Mouse (Mus musculus) R1 (cell line): ENCODE measurements around the gene Ppie.
"Not testable (repeated sequence)": the region's sequence is repeated elsewhere in the genome, so short reads cannot be mapped to it uniquely, and the experiment has no call there.

Experiments
- DNase-seq: peaks from one replicate; pipeline ENCODE4 v3.0.0-alpha.2; 2018; ENCODE audit warnings: low read depth, low spot score

The Ppie gene

GRCm38 (mm10) chr4:123114651-123115050 is 25.1 kb downstream of the Ppie start:
- DNase-seq = not testable (repeated sequence)

DNA sequence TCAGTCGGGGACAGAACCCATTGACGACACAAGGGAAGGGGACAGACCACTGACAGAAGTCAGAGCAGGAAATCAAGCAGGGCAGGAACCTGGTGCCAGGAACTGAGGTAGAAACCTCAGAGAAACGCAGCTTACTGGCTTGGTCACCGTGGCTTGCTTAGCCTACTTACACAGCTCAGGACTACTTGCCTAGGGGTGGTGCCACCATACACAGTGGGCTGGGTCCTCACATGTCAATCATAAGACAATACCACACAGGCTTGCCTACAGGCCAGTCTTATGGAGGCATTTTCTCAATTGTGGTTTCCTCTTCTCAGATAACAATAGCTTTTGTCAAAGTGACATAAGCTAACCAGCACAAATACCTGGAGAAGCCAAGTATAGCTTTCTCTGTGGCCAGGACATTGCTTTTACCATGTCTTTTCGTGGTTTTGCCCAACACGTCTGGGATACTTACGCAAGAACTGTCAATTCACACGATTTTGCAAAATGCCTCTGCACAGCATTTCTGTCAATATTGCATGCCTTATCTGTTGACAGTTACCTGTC is 27.5 kb downstream of the Ppie start:
- no peak for DNase-seq

- not testable (repeated sequence) for DNase-seq
These were observed 28.3 kb downstream of the Ppie start for GRCm38 (mm10) chr4:123111275-123111983.

GRCm38 (mm10) chr4:123110751-123111150 is 29.0 kb downstream of the Ppie start:
- no peak for DNase-seq

DNA sequence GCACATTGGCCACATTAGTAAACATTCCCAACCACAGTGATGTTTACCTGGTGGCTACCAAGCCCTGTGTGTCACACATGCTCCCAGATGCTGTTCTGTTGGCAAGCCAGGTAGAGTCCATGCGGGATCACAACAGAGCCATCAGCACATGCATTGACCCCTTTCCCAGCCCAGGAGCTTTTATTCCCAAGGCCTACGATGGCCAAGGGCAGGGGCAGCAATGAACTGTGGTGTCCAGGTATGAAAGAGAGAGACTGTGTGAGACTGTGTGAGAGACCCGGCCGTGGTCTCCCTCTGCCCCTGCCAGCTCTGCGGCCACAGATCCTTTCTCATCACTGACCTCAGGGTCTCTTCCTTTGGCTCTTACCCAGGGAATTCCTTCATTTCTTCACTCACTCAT is 31.7 kb downstream of the Ppie start:
- no peak for DNase-seq

DNA sequence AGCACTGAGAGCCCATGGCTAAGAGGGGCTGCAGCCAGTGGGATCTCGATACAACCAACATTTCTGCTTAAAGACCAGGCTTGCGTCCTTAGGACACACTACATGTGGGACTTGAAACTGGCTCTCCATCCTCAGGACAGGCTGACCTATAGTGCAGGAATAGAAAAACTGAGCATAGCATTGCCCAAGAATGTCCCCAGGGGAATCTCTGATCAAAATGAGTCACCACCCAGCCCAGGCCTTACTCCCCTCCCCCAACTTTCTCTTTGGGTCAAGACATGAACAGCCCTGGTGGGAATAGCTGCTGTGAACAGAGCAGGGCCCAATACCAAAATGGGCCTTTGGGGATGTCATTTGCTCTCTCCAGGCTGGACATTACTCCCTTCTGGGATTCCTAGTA is 32.9 kb downstream of the Ppie start:
- DNase-seq = no peak

- DNase-seq = not testable (repeated sequence)
These were observed 33.8 kb downstream of the Ppie start for GRCm38 (mm10) chr4:123105929-123106328.

GRCm38 (mm10) chr4:123105451-123105790 is 34.3 kb downstream of the Ppie start:
- DNase-seq = peak; percentile 30

DNA sequence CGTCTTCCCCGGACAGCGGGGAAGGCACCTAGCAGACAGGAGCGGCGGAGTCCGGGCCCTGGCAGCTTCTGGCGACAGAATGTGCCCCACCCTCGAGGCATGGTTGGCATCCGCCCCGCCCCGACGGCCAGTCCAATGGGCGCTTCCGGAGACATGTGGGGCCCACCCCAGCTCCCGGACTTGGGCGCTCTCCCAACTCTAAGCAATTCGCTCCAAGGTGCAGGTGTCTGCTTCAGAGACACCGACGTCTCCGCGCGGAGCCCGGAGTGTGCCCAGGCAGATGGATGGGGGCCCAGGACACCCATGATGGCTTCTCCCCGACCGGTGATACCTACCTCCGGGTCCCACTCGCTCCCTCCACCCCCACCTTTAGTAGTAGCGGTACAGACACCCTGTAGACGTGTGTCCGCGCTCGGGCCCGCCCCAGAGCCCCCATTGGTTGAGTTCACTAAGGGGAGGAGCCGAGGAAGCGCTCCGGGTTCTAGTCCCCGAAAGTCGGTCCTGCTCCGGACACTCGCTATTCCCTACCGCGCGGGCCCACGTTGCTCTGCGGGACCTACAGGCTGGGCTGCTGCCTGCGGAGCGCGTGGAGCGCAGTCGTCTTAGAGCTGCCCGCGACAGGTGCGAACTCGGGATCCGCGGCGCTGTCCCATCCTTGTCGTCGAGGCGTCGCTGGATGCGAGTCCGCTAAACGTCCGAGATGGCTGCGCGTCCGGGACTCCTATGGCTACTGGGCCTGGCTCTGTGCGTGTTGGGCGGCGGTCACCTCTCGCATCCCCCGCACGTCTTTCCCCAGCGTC is 34.9 kb downstream of the Ppie start, which contains the start of gene Bmp8b:
Gene Bmp8b (plus strand): TSS at position 515 of the 800 bp plus-strand sequence.
- DNase-seq = peak; percentile 88

DNA sequence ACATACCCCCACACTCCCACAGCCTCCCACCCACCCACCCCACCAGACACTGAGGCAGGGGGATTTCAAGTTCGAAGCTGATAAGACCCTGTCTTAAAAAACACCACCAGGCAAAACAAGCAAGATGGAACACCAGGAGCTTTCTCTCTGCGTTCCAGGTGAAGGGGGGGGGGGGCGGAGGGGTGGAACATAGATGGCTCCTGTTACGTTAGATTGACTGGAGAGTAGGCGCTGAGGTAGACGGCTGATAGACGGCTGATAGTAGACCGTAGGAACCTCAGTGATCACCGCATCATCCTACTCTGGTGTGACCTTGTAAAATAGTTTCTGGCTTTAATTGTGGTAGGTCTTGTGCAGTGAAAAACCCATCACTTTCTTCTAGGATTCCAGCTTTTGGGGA is 45.9 kb downstream of the Ppie start:
- no peak for DNase-seq

DNA sequence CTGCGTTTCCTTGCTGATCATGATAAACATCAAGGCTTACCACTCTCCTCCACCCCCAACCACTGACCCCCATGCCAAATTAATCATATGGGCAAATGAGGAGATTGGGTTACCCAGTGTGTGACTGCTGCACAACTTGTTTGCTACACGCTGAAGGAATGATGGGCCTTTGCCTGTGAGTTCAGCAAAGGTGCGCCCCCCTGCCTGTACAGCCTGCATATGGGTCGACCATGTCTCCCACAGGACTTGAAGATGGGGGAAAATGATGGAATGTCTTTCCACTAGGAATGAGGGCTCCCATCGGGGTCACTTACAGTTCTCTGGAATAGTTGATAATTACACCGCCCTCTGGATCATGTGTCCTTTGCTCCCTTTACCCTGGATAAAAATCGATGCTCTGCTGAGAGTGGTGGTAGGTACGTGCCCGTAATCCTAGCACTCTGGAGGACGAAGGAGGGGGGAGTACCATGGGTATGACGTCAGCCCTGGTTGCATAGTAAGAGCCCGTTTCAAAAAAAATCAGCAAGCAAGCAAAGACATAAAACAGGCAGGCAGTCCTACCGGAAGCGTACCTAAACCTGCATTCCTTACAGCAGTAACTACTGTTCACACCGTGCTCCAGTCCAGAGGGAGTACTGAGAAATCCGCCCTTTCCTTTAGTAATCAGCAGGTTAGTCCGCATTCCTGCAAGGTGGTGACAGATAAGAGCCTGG is 46.5 kb downstream of the Ppie start:
- peak; percentile 53 for DNase-seq

GRCm38 (mm10) chr4:123092621-123093020 is 47.1 kb downstream of the Ppie start:
- DNase-seq = peak; percentile 87

DNA sequence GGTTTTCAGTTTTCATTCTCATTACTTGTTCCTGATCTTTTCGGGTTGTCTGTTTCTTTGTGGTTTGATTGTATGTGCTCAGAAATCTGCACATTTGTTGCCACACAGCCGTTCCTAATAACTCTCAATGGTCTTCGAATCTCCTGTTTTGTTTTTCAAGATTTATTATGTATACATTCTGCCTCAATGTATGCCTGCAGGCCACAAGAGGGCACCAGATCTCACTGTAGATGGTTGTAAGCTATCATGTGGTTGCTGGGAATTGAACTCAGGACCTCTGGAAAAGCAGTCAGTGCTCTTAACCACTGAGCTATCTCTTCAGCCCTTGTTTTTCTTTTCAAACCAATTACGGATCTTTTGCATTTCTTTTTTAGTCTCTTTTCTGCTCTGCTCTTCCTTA is 53.4 kb downstream of the Ppie start:
- DNase-seq = peak; percentile 47

DNA sequence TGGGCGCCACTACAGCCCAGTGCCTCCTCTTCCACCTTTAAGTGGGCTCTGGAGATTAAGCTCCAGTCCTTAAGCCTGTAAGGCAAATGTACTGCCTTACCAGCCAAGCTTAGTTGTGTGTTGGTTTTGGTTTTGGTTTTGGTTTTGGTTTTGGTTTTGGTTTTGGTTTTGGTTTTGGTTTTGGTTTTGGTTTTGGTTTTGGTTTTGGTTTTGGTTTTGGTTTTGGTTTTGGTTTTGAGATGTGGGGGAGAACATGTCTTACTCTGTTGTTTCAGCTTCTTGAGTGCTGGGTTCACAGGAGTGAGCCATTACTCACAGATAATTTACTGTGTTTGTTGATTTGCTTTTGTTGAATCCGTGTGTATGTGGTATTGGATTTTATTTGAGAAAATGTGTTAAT is 54.5 kb downstream of the Ppie start:
- DNase-seq = no peak

DNA sequence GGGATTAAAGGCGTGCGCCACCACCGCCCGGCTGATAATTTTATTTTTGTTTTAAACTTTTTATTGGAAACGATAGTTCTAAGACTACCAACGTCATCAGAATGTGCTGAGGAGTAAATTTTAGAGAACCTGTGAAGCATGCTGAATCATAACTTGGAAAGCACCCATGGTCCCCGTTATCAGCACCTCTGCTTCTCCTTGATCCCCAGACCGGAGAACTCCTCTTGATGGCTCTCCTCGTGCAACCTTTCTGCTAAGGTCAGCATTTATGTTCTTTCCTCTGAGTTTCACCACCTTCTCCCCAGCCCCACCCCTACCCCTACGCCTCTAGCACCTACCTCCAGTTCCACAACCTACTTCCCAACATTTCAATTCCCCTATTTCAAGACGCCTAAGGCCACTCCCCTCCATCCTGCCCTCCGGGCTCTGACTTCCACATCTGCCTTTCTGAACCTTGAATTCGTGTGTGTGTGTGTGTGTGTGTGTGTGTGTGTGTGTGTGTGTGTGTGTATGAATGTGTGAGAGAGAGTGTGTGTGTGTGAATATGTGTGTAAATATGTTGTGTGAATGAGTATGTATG is 56.3 kb downstream of the Ppie start:
- no peak for DNase-seq

DNA sequence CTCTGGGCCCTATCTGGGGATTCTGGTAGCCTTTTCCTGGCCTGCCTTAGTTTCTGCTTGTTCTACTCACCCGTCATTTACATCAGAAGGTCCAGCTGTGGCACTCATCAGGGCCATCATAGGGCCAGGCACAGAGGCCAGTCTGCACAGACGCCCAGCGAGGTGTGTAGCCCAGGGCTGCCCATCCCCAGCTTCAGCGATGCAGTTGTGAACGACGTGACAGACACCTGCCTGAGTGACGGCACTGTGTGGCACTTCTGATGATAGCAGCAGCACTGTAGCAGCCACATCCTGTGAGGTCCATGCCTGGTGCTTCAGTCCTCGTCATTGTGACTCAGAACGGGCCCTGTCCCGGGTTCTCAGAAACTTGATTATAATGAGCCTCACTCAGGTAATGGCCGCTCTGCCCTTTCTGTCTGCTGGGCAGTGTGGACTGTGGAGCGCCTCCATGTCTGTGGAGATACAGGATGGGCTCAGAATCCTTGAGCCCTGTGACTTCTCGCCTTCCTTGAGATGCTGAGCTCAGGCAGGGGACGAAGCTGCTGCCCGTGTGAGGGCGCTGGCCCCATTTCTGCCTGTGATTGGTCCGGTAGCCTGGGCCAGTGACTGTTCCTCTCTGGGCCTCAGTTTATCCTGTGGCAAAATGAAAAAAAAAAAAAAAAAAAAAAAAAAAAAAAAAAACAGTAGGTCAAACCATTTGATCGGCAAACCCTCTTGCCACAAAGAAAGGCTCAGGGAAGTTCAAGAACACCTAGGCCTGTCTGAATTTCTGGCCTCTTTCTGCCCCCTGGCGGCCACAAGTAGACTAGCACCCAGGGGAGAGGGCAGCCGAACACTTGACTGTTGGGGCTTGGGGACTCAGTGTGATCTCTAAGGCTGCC is 57.2 kb downstream of the Ppie start:
- peak; percentile 85 for DNase-seq

- no peak for DNase-seq
These were observed 59.0 kb downstream of the Ppie start for GRCm38 (mm10) chr4:123080791-123081190.

- DNase-seq = no peak
These were observed 61.5 kb downstream of the Ppie start for GRCm38 (mm10) chr4:123078231-123078630.
